Mouse (Mus musculus) ES-E14 (cell line): ENCODE measurements around the gene Slc26a10. TPM values are rescaled to one million over a fixed set of nuclear protein-coding genes. Genes with fewer than 3 reads are reported as not detected.

ENCODE experiments used
- DNase-seq: peaks from one replicate; pipeline ENCODE4 v3.0.0-alpha.2; 2013; ENCODE audit warnings: low read depth, low spot score
- H3K27ac ChIP-seq: 2 replicates; pipeline ENCODE4 v1.5.1; 2012; ENCODE audit warnings: low read depth, mild to moderate bottlenecking, low read length, moderate library complexity, mixed read lengths; ENCODE audit not compliant: poor library complexity, insufficient read depth, severe bottlenecking
- H3K36me3 ChIP-seq: 2 replicates; pipeline ENCODE4 v1.6.1; 2012; ENCODE audit warnings: mild to moderate bottlenecking, low read length, moderate library complexity, mixed read lengths; ENCODE audit not compliant: control insufficient read depth, poor library complexity, insufficient read depth, severe bottlenecking
- H3K4me1 ChIP-seq, 2 experiments: fragments of 150-350 bp in 1 of 2; sonication (generic) in 1 of 2; 2 replicates each; pipeline ENCODE4 v1.6.1; 2012; ENCODE audit warnings: low read length in 2 of 2, mild to moderate bottlenecking in 1 of 2, mixed read lengths in 1 of 2; ENCODE audit not compliant: control insufficient read depth in 2 of 2, insufficient read depth in 2 of 2, poor library complexity in 1 of 2
- H3K4me3 ChIP-seq, 2 experiments: fragments of 150-350 bp in 1 of 2; sonication (generic) in 1 of 2; 2 replicates each; pipeline ENCODE4 v1.5.1; 2012; ENCODE audit warnings: low read length in 2 of 2, low read depth in 1 of 2, mild to moderate bottlenecking in 1 of 2, mixed read lengths in 1 of 2; ENCODE audit not compliant: insufficient read depth in 1 of 2, poor library complexity in 1 of 2, severe bottlenecking in 1 of 2
- H3K9ac ChIP-seq: 2 replicates; pipeline ENCODE4 v1.6.1; 2012; ENCODE audit warnings: low read depth, mild to moderate bottlenecking, low read length, mixed read lengths; ENCODE audit not compliant: poor library complexity, insufficient read depth, severe bottlenecking
- H3K9me3 ChIP-seq: fragments of 150-350 bp; sonication (generic); 2 replicates; pipeline ENCODE4 v1.6.1; 2012; ENCODE audit warnings: low read depth, mild to moderate bottlenecking, low read length; ENCODE audit not compliant: control insufficient read depth, insufficient read depth
- CHD2 ChIP-seq: IDR thresholded peaks from 2 replicates; pipeline ENCODE4 v1.6.1; 2014; ENCODE audit warnings: mild to moderate bottlenecking, low read depth, low read length, inconsistent platforms
- HCFC1 ChIP-seq: IDR thresholded peaks from 2 replicates; pipeline ENCODE4 v1.6.1; 2012; ENCODE audit warnings: low read length, inconsistent platforms, borderline replicate concordance; ENCODE audit not compliant: insufficient read depth
- MAFK ChIP-seq: IDR thresholded peaks from 2 replicates; pipeline ENCODE4 v1.6.1; 2014; ENCODE audit warnings: mild to moderate bottlenecking, low read depth, low read length, inconsistent platforms; ENCODE audit not compliant: insufficient read depth
- ZC3H11A ChIP-seq: IDR thresholded peaks from 2 replicates; pipeline ENCODE4 v1.6.1; 2012; ENCODE audit warnings: low read depth, mild to moderate bottlenecking, inconsistent platforms, low read length, borderline replicate concordance
- ZNF384 ChIP-seq: IDR thresholded peaks from 2 replicates; pipeline ENCODE4 v1.6.1; 2012; ENCODE audit warnings: low read depth, low read length, inconsistent platforms
- in situ Hi-C, 2 experiments: fragments of 600-800 bp; cut with MboI; formaldehyde crosslinking; loops; one replicate each; pipeline ENCODE4 v1.15.1; 2025; ENCODE audit warnings: low sequenced_read_pairs in 2 of 2, inconsistent platforms in 1 of 2; ENCODE audit not compliant: unreplicated experiment in 2 of 2
- total RNA-seq: library from RNA; depleted of rRNA; stranded (reverse); fragments of 300-350 nt; gene quantifications from 2 replicates; pipeline ENCODE4 v1.2.3, GENCODE M21; 2012

Gene Slc26a10
- total RNA-seq, 1 experiment = 7.4 TPM

DNA sequence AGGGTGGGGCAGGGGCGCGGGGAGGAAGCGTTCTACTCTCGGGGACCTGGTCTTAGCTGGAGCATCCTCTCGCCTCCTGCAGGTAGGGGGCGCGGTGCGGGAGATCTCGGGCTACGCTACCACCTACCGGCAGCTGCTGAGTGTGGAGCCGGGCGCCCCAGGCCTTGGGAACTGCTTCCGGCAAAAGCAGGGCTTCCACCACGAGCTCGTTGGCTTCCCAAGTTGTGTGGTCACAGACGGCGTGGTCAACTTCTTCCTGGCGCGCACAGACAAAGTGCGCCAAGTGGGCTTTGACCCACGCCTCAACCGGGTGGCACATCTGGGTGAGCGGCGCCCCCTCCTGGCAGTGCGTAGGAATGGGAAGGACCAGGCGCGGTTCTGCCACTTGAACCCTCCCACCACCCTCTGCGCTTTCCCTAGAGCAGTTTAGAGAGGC, 9.6 kb downstream of the Slc26a10 start:
- no peak overlapping the region for H3K27ac ChIP-seq
- DNase-seq = peak; percentile 79

DNA sequence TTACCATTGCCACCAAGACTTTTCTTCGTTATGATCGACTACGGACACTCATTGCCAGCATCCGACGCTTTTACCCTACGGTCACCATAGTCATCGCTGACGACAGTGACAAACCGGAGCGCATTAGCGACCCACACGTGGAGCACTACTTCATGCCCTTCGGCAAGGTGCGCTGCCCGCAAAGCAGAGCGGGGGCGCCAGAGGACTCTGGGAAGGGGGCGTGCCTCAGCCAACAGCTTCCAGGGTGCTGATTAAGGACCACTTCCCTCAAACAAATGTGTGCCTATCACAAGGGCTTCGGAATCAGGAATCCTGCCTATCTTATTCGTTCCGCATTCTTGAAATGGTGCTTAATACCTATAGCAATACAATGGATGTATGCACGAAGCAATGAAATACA, 10.4 kb downstream of the Slc26a10 start:
- TF ChIP-seq HCFC1 (no peak), MAFK (no peak), CHD2 (no peak), ZC3H11A (no peak)
- H3K4me3 ChIP-seq = peak overlapping the region; percentile 78 to 83
- no peaks in the 10 kb centered on the region for H3K36me3 ChIP-seq
- H3K4me1 ChIP-seq = peaks cover 3 to 8% of the 10 kb centered on the region in 2 experiments; a peak in 2 of 4 replicates
- in situ Hi-C loops = no loop called here
- DNase-seq = peak; percentile 48
- H3K27ac ChIP-seq = no peak overlapping the region
- no peaks in the 10 kb centered on the region for H3K9me3 ChIP-seq
- H3K9ac ChIP-seq = peak overlapping the region; percentile 65

More for the DNA sequence above, 9.6 kb downstream of the Slc26a10 start:
- peak overlapping the region; percentile 77 for H3K9ac ChIP-seq
- H3K4me1 ChIP-seq = peaks cover 3 to 8% of the 10 kb centered on the region in 2 experiments; a peak in 2 of 4 replicates
- H3K4me3 ChIP-seq = peak overlapping the region; percentile 78 to 83
- H3K9me3 ChIP-seq = no peaks in the 10 kb centered on the region
- TF ChIP-seq ZC3H11A = peak; percentile 5; the same call in 1 of the 2 replicates
- TF ChIP-seq MAFK = no peak
- H3K36me3 ChIP-seq = no peaks in the 10 kb centered on the region
- in situ Hi-C loops = no loop called here

DNA sequence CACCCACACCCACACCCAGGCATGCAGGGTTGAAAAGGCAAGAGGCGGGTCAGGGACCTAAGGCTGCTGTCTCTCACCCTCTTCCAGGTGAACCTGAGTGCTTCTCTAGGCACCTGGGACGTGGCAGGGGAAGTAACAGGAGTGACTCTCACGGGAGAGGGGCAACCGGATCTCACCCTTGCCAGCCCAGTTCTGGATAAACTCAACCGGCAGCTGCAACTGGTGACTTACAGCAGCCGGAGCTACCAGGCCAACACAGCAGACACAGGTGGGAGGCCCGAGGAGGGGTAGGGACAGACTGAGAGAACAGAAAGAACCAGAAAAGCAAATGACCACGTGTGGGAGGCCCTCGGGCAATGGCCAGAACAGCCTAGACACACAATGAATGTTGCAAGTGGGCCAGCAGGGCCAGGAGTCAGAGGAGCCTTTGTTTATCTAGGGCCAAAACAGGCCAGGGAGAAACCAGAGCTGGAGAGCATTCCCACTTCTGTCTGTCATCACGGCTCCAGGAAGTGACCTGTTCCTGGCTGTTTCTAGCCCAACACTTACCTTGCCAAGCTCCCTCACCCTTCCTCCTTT, 12.7 kb downstream of the Slc26a10 start:
- H3K9ac ChIP-seq = no peak overlapping the region
- no peak for DNase-seq
- H3K36me3 ChIP-seq = no peaks in the 10 kb centered on the region
- TF ChIP-seq ZC3H11A (no peak), CHD2 (no peak), HCFC1 (no peak), ZNF384 (no peak), MAFK (no peak)
- in situ Hi-C loops = no loop called here
- no peak overlapping the region for H3K27ac ChIP-seq
- peaks cover 5 to 10% of the 10 kb centered on the region in 2 experiments; a peak in 2 of 4 replicates for H3K4me1 ChIP-seq
- no peak overlapping the region for H3K4me3 ChIP-seq
- H3K9me3 ChIP-seq = no peaks in the 10 kb centered on the region

DNA sequence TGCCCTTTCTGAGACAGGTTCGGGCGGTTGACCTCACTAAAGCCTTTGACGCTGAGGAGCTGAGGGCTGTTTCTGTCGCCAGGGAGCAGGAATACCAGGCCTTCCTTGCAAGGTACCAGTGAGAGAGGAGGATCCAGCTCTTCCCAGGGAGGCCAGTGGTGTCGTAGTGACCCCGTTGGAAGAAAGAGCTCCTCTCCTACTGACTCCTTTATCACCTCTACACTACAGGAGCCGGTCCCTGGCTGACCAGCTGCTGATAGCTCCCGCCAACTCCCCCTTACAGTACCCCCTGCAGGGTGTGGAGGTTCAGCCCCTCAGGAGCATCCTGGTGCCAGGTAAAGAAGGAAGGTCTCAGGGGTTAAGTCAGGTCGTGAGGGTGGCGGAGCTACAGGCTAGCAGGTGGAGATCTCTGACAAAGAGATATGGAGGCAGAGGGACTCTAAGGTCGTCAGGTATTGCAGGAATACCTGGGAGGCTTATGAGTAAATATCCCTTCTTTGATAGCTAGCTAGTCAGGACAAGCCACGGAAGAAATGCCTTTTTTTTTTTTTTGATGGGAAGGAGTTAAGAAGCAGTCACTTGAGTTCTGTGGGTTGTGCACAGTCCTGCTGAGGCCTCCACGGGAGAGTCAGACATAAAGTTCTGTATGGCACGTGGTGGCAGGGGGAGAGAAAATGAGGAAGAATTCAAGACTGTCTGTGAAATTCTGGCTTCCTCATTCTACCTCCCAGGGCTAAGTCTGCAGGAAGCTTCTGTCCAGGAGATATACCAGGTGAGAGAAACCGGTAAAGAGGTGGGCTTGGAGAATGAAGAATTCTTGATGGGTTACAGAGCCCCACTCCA, 13.5 kb downstream of the Slc26a10 start:
- TF ChIP-seq MAFK (no peak), HCFC1 (no peak), CHD2 (no peak), ZC3H11A (no peak), ZNF384 (no peak)
- H3K9me3 ChIP-seq = no peaks in the 10 kb centered on the region
- H3K4me3 ChIP-seq = no peak overlapping the region
- no peak for DNase-seq
- peaks cover 5 to 10% of the 10 kb centered on the region in 2 experiments; a peak in 2 of 4 replicates for H3K4me1 ChIP-seq
- no peak overlapping the region for H3K9ac ChIP-seq
- in situ Hi-C loops = no loop called here
- H3K27ac ChIP-seq = no peak overlapping the region
- H3K36me3 ChIP-seq = no peaks in the 10 kb centered on the region

DNA sequence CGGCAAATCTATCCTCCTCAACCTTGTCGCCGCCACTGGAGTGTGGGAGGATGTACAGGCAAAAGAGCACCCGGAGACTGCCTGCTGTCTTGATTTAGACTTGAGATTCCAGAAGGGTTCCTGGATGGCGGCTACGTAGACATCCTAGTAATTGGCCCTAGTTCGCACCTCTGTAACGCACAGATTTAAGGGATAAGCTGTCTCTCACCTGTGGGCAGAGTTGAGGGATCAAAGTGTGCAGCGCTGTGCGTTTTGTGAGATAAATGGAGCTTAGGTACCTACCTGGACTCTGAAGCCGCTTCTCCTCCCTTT, 14.1 kb downstream of the Slc26a10 start:
- TF ChIP-seq CHD2 (no peak), HCFC1 (no peak), ZNF384 (no peak), ZC3H11A (no peak), MAFK (no peak)
- no peak overlapping the region for H3K27ac ChIP-seq
- H3K4me1 ChIP-seq = peaks cover 4 to 10% of the 10 kb centered on the region in 2 experiments; a peak in 2 of 4 replicates
- peak overlapping the region; percentile 77; the same call in 1 of the 2 replicates for H3K9ac ChIP-seq
- H3K36me3 ChIP-seq = no peaks in the 10 kb centered on the region
- DNase-seq = no peak
- in situ Hi-C loops = no loop called here
- H3K4me3 ChIP-seq = peak overlapping the region; percentile 74
- no peaks in the 10 kb centered on the region for H3K9me3 ChIP-seq
